Mouse (Mus musculus): Measurements from ENCODE around the gene Nr4a1. TPM values are rescaled to one million over a fixed set of nuclear protein-coding genes. Genes with fewer than 3 reads are reported as not detected.

The Nr4a1 gene
- polyA plus RNA-seq, 1 experiment: 6.8 TPM

GRCm38 (mm10) chr15:101306459-101306858, 52.4 kb downstream of the Nr4a1 start:
- TF ChIP-seq GATA1 (IDR thresholded peaks at IDR 0.05; ENCODE audit: borderline replicate concordance, low read length) (no peak), FLI1 (IDR thresholded peaks at IDR 0.05; ENCODE audit: low read length) (no peak)
- Histone ChIP-seq H3K9me3 (peaks cover 13% of the 10 kb centered on the region), H3K4me1 (peaks cover 54% of the 10 kb centered on the region), H3K27me3 (replicated peaks) (peaks cover 7% of the 10 kb centered on the region), H3K4me3 (replicated peaks) (no peak overlapping the region), H3K36me3 (replicated peaks; ENCODE audit: low read length) (no peaks in the 10 kb centered on the region)

- TF ChIP-seq GATA1 (IDR thresholded peaks at IDR 0.05; ENCODE audit: borderline replicate concordance, low read length): no peak
- TF ChIP-seq FLI1 (IDR thresholded peaks at IDR 0.05; ENCODE audit: low read length): no peak
- H3K36me3 ChIP-seq (replicated peaks; ENCODE audit: low read length): no peaks in the 10 kb centered on the region
- H3K27me3 ChIP-seq (replicated peaks): peaks cover 12% of the 10 kb centered on the region
- no peaks in the 10 kb centered on the region; the same call in 1 of the 2 replicates for H3K9me3 ChIP-seq
- H3K4me3 ChIP-seq (replicated peaks): no peak overlapping the region
- H3K4me1 ChIP-seq: peaks cover 51% of the 10 kb centered on the region
Observed at GRCm38 (mm10) chr15:101308440-101309348, 54.6 kb downstream of the Nr4a1 start.

- Histone ChIP-seq H3K27me3 (replicated peaks) (peaks cover 10% of the 10 kb centered on the region), H3K36me3 (replicated peaks; ENCODE audit: low read length) (no peaks in the 10 kb centered on the region), H3K4me3 (replicated peaks) (no peak overlapping the region), H3K9me3 (peaks cover under 1% of the 10 kb centered on the region), H3K4me1 (peaks cover 48% of the 10 kb centered on the region)
- TF ChIP-seq FLI1 (IDR thresholded peaks at IDR 0.05; ENCODE audit: low read length): no peak
- TF ChIP-seq GATA1 (IDR thresholded peaks at IDR 0.05; ENCODE audit: borderline replicate concordance, low read length): no peak
Observed at GRCm38 (mm10) chr15:101309493-101309892, 55.4 kb downstream of the Nr4a1 start.

GRCm38 (mm10) chr15:101311087-101311770, 57.2 kb downstream of the Nr4a1 start:
- Histone ChIP-seq H3K36me3 (replicated peaks; ENCODE audit: low read length) (no peaks in the 10 kb centered on the region), H3K27me3 (replicated peaks) (peaks cover 10% of the 10 kb centered on the region), H3K4me1 (peaks cover 64% of the 10 kb centered on the region), H3K4me3 (replicated peaks) (no peak overlapping the region), H3K9me3 (peaks cover 10% of the 10 kb centered on the region)
- TF ChIP-seq FLI1 (IDR thresholded peaks at IDR 0.05; ENCODE audit: low read length): no peak
- no peak for TF ChIP-seq GATA1 (IDR thresholded peaks at IDR 0.05; ENCODE audit: borderline replicate concordance, low read length)

GRCm38 (mm10) chr15:101312006-101312405, 57.9 kb downstream of the Nr4a1 start:
- no peaks in the 10 kb centered on the region for H3K36me3 ChIP-seq (replicated peaks; ENCODE audit: low read length)
- peaks cover 10% of the 10 kb centered on the region for H3K9me3 ChIP-seq
- no peak overlapping the region for H3K4me3 ChIP-seq (replicated peaks)
- TF ChIP-seq GATA1 (IDR thresholded peaks at IDR 0.05; ENCODE audit: borderline replicate concordance, low read length): no peak
- no peak for TF ChIP-seq FLI1 (IDR thresholded peaks at IDR 0.05; ENCODE audit: low read length)
- H3K27me3 ChIP-seq (replicated peaks): peaks cover 6% of the 10 kb centered on the region
- peaks cover 67% of the 10 kb centered on the region for H3K4me1 ChIP-seq

GRCm38 (mm10) chr15:101315378-101315777, 61.3 kb downstream of the Nr4a1 start:
- Histone ChIP-seq H3K4me1 (peaks cover 75% of the 10 kb centered on the region), H3K27me3 (replicated peaks) (peaks cover 4% of the 10 kb centered on the region), H3K36me3 (replicated peaks; ENCODE audit: low read length) (no peaks in the 10 kb centered on the region), H3K4me3 (replicated peaks) (peak overlapping the region; percentile 94), H3K9me3 (peaks cover 10% of the 10 kb centered on the region)
- TF ChIP-seq GATA1 (IDR thresholded peaks at IDR 0.05; ENCODE audit: borderline replicate concordance, low read length): no peak
- no peak for TF ChIP-seq FLI1 (IDR thresholded peaks at IDR 0.05; ENCODE audit: low read length)

- no peak for TF ChIP-seq GATA1 (IDR thresholded peaks at IDR 0.05; ENCODE audit: borderline replicate concordance, low read length)
- no peak for TF ChIP-seq FLI1 (IDR thresholded peaks at IDR 0.05; ENCODE audit: low read length)
- peaks cover 10% of the 10 kb centered on the region for H3K9me3 ChIP-seq
- peak overlapping the region; percentile 94 for H3K4me3 ChIP-seq (replicated peaks)
- H3K27me3 ChIP-seq (replicated peaks): peaks cover 4% of the 10 kb centered on the region
- H3K36me3 ChIP-seq (replicated peaks; ENCODE audit: low read length): no peaks in the 10 kb centered on the region
- peaks cover 77% of the 10 kb centered on the region for H3K4me1 ChIP-seq
Observed at GRCm38 (mm10) chr15:101315832-101316231, 61.8 kb downstream of the Nr4a1 start.

GRCm38 (mm10) chr15:101316279-101316912, 62.3 kb downstream of the Nr4a1 start:
- peaks cover 10% of the 10 kb centered on the region for H3K9me3 ChIP-seq
- H3K27me3 ChIP-seq (replicated peaks): peaks cover 4% of the 10 kb centered on the region
- no peaks in the 10 kb centered on the region for H3K36me3 ChIP-seq (replicated peaks; ENCODE audit: low read length)
- H3K4me3 ChIP-seq (replicated peaks): peak overlapping the region; percentile 94
- TF ChIP-seq FLI1 (IDR thresholded peaks at IDR 0.05; ENCODE audit: low read length) (no peak), GATA1 (IDR thresholded peaks at IDR 0.05; ENCODE audit: borderline replicate concordance, low read length) (no peak)
- peaks cover 77% of the 10 kb centered on the region for H3K4me1 ChIP-seq

GRCm38 (mm10) chr15:101316913-101317813, 63.1 kb downstream of the Nr4a1 start:
- H3K27me3 ChIP-seq (replicated peaks): peaks cover 7% of the 10 kb centered on the region
- H3K9me3 ChIP-seq: peaks cover 10% of the 10 kb centered on the region
- peak overlapping the region; percentile 94 for H3K4me3 ChIP-seq (replicated peaks)
- H3K36me3 ChIP-seq (replicated peaks; ENCODE audit: low read length): no peaks in the 10 kb centered on the region
- no peak for TF ChIP-seq FLI1 (IDR thresholded peaks at IDR 0.05; ENCODE audit: low read length)
- no peak for TF ChIP-seq GATA1 (IDR thresholded peaks at IDR 0.05; ENCODE audit: borderline replicate concordance, low read length)
- peaks cover 77% of the 10 kb centered on the region for H3K4me1 ChIP-seq
